20 mouse cellular contexts compared by ENCODE assay signal in the genomic region with DNA sequence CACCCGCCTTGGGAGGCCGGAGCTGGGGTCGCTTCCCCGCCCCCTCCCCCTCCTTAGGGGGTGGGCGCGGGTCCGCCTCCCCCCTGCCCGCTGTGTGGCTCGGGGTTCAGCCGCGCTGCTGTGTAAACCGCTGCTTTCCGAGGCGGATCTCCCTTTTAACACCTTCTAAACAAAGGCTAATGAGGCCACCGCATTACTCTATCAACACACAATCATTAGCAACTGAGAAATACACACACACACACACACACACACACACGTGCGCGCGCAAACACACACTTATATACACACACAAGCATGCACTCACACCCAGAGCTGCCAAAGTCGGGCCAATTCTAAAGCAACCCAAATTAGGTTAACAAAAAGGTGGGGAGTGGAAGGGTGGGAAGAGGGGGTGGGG. TPM values are rescaled to one million over a fixed set of nuclear protein-coding genes. Genes with fewer than 3 reads are reported as not detected.
A peak's percentile ranks its signal among the peaks of the same experiment; 100 is the strongest.
DNase-seq lines count a peak whose midpoint lies in the region; ATAC-seq lines count a peak whose summit lies in the region.
"Had no signal": no experiment of that assay in that cellular context is flagged by ENCODE, and none has a peak within 500 bp of the region (broad histone marks: within the 10 kb centered on the region; RNA-seq: fewer than 3 reads in every experiment).

No protein-coding gene starts in this region.

- H3K9ac ChIP-seq in hindbrain, embryonic 13.5 days = peak overlapping the region; percentile 83
- H3K9ac ChIP-seq in midbrain, embryonic 13.5 days (replicated peaks) = peak overlapping the region; percentile 77
- H3K9ac ChIP-seq: lung, embryonic 15.5 days had no signal

- H3K4me2 ChIP-seq in hindbrain, embryonic 13.5 days = peak overlapping the region; percentile 60
- H3K4me2 ChIP-seq in midbrain, embryonic 13.5 days (replicated peaks) = peak overlapping the region; percentile 58
- H3K4me2 ChIP-seq: liver, embryonic 11.5 days; lung, embryonic 15.5 days had no signal

- DNase-seq in retina, postnatal 1 day = peak; percentile 46
- DNase-seq in retina, embryonic 14.5 days (ENCODE audit: low spot score) = no peak
- no peak for DNase-seq in kidney, postnatal 14 days
- no peak for DNase-seq in frontal cortex, adult 2 months (ENCODE audit: extremely low spot score in 1 of 2, low spot score in 1 of 2)
- no peak for DNase-seq in thymus, adult 18-20 months
- DNase-seq: adrenal gland, postnatal 10 days; B cell, adult 2 months; cerebellum, adult 9-10 months; embryo, embryonic 11 days; heart, adult 11 months had no signal

- H3K27me3 ChIP-seq in hindbrain, embryonic 13.5 days = peaks cover 89% of the 10 kb centered on the region
- peaks cover 90% of the 10 kb centered on the region for H3K27me3 ChIP-seq in midbrain, embryonic 13.5 days

- H3K27ac ChIP-seq in hindbrain, embryonic 13.5 days = peak overlapping the region; percentile 98
- peak overlapping the region; percentile 95 for H3K27ac ChIP-seq in midbrain, embryonic 13.5 days
- H3K27ac ChIP-seq: kidney, postnatal 0 days; lung, embryonic 15.5 days had no signal

- no peaks in the 10 kb centered on the region for H3K36me3 ChIP-seq in hindbrain, embryonic 13.5 days
- H3K36me3 ChIP-seq in midbrain, embryonic 13.5 days = no peaks in the 10 kb centered on the region
- H3K36me3 ChIP-seq: G1E; lung, embryonic 15.5 days had no signal

- no peak for ATAC-seq in hindbrain, embryonic 13.5 days (ENCODE audit: low FRiP score)
- ATAC-seq in midbrain, embryonic 13.5 days = no peak
- no peak for ATAC-seq in CD4-positive, CD25-positive, alpha-beta regulatory T cell, adult 4 months
- ATAC-seq: intestine, embryonic 16.5 days had no signal

- H3K4me3 ChIP-seq in hindbrain, embryonic 13.5 days = peak overlapping the region; percentile 44
- H3K4me3 ChIP-seq in midbrain, embryonic 13.5 days (replicated peaks) = peak overlapping the region; percentile 62
- H3K4me3 ChIP-seq: lung, embryonic 15.5 days had no signal

- H3K4me1 ChIP-seq in hindbrain, embryonic 13.5 days (replicated peaks) = peaks cover 40% of the 10 kb centered on the region
- peaks cover 40% of the 10 kb centered on the region for H3K4me1 ChIP-seq in midbrain, embryonic 13.5 days (replicated peaks)
- H3K4me1 ChIP-seq: lung, embryonic 15.5 days had no signal

- 1% methylated on average over 19 of the region's 20 CpGs for WGBS in hindbrain, embryonic 13.5 days
- 0% methylated on average over 17 of the region's 20 CpGs for WGBS in midbrain, embryonic 13.5 days

- no peaks in the 10 kb centered on the region for H3K9me3 ChIP-seq in hindbrain, embryonic 13.5 days
- no peaks in the 10 kb centered on the region for H3K9me3 ChIP-seq in midbrain, embryonic 13.5 days
- H3K9me3 ChIP-seq: G1E; lung, embryonic 15.5 days had no signal

RNA-seq across cellular contexts. Expression of gene Lhx5, which starts 5.8 kb away (rescaled TPM):
- polyA plus RNA-seq in hindbrain, embryonic 13.5 days (2015; fragmentation: Nextera tagmentation; extraction: Ambion mirVana) = 48.9 and 50.7 TPM in 2 replicates
- 44.6 and 55.0 TPM in 2 replicates for polyA plus RNA-seq in midbrain, embryonic 13.5 days (2015; fragmentation: Nextera tagmentation; extraction: Ambion mirVana)
- not detected for polyA plus RNA-seq in CD4-positive, CD25-positive, alpha-beta regulatory T cell, adult 4 months (2017; shearing (Covaris generic))
- 0.23 and 0.40 TPM in 2 replicates for polyA plus RNA-seq in frontal cortex, adult 2 months (2012; rRNA removed)
- polyA plus RNA-seq: G1E; heart, postnatal 0 days; intestine, embryonic 16.5 days; kidney, postnatal 0 days; urinary bladder, adult 2 months had no signal

RNA-seq across cellular contexts. Expression of gene Sdsl, which starts 46.9 kb away (rescaled TPM):
- 6.4 and 6.7 TPM in 2 replicates for polyA plus RNA-seq in hindbrain, embryonic 13.5 days (2015; fragmentation: Nextera tagmentation; extraction: Ambion mirVana)
- polyA plus RNA-seq in midbrain, embryonic 13.5 days (2015; fragmentation: Nextera tagmentation; extraction: Ambion mirVana) = 6.8 and 9.5 TPM in 2 replicates
- not detected for polyA plus RNA-seq in CD4-positive, CD25-positive, alpha-beta regulatory T cell, adult 4 months (2017; shearing (Covaris generic))
- 6.9 and 7.1 TPM in 2 replicates for polyA plus RNA-seq in frontal cortex, adult 2 months (2012; rRNA removed)

RNA-seq across cellular contexts. Expression of gene Sds, which starts 50.6 kb away (rescaled TPM):
- polyA plus RNA-seq in hindbrain, embryonic 13.5 days (2015; fragmentation: Nextera tagmentation; extraction: Ambion mirVana) = not detected in 2 replicates
- polyA plus RNA-seq in midbrain, embryonic 13.5 days (2015; fragmentation: Nextera tagmentation; extraction: Ambion mirVana) = 0.32 TPM in 1 of 2 replicates, not detected in the other
- not detected for polyA plus RNA-seq in CD4-positive, CD25-positive, alpha-beta regulatory T cell, adult 4 months (2017; shearing (Covaris generic))
- polyA plus RNA-seq in frontal cortex, adult 2 months (2012; rRNA removed) = 0.40 TPM in 1 of 2 replicates, not detected in the other
- polyA plus RNA-seq: G1E; heart, postnatal 0 days; kidney, postnatal 0 days; liver, embryonic 11.5 days; lung, embryonic 15.5 days; urinary bladder, adult 2 months had no signal

Comparison
In these comparisons a context has a peak if more than half of its experiments do, and no peak if none do; other contexts are left out.
1. RNA of gene Lhx5, which starts 5.8 kb away (polyA plus RNA-seq): 44.6 to 55.0 TPM in midbrain, embryonic 13.5 days and 48.9 to 50.7 TPM in hindbrain, embryonic 13.5 days; 0.23 to 0.40 TPM in frontal cortex, adult 2 months and not detected in CD4-positive, CD25-positive, alpha-beta regulatory T cell, adult 4 months; every median in the first group is over 10 times any median in the second.